Mouse (Mus musculus): ENCODE results near the gene Irf6. TPM values are rescaled to one million over a fixed set of nuclear protein-coding genes. Genes with fewer than 3 reads are reported as not detected.

Irf6 gene
- polyA plus RNA-seq (2011; ENCODE audit: insufficient read length, low read depth, missing spikeins) = 0.32 and 1.3 TPM in 2 replicates

GRCm38 (mm10) chr1:193152872-193153271, at the start of gene Irf6:
Irf6 (plus strand) TSS chr1:193153111.
- no peak within 1 kb of the TSS for H3K27ac ChIP-seq (ENCODE audit: insufficient read depth, low read length)
- TF ChIP-seq POLR2A (IDR thresholded peaks at IDR 0.05; ENCODE audit: low read depth, low read length) = no peak
- no peak for TF ChIP-seq CTCF (IDR thresholded peaks at IDR 0.05; ENCODE audit: borderline replicate concordance, insufficient read depth, low read length)
- H3K4me1 ChIP-seq (ENCODE audit: control insufficient read depth, insufficient read depth, low read length) = 0 out of 2 replicates have a peak, but pooled peaks cover 3% of the 10 kb centered on the region
- no peak within 1 kb of the TSS for H3K4me3 ChIP-seq (ENCODE audit: insufficient read depth, low read length)

DNA sequence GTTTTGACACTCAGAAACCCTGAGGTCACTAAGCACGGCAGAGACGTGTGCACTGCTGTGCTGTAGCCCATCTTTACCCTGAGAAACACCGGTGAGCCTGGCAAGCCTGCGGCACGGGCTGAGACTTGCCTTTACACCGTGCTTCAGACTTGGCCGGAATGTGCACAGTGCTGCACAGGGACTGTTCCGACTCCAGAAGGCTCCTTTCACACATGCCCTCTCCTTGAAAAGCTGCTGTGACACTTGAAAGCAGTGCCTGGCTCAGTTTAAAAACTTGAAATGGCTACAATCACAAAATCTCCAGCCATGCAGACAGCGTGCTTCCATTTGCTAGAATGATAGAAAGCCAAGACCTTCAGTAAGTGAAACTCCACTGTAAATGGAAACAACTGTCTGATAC, 40.8 kb upstream of the Irf6 start:
- Histone ChIP-seq H3K4me3 (ENCODE audit: insufficient read depth, low read length) (no peak overlapping the region), H3K4me1 (ENCODE audit: control insufficient read depth, insufficient read depth, low read length) (no peaks in the 10 kb centered on the region), H3K27ac (ENCODE audit: insufficient read depth, low read length) (no peak overlapping the region)
- TF ChIP-seq CTCF (IDR thresholded peaks at IDR 0.05; ENCODE audit: borderline replicate concordance, insufficient read depth, low read length) (no peak), POLR2A (IDR thresholded peaks at IDR 0.05; ENCODE audit: low read depth, low read length) (no peak)

GRCm38 (mm10) chr1:193122793-193123192, 30.1 kb upstream of the Irf6 start:
- TF ChIP-seq POLR2A (IDR thresholded peaks at IDR 0.05; ENCODE audit: low read depth, low read length) (no peak), CTCF (IDR thresholded peaks at IDR 0.05; ENCODE audit: borderline replicate concordance, insufficient read depth, low read length) (no peak)
- Histone ChIP-seq H3K27ac (ENCODE audit: insufficient read depth, low read length) (no peak overlapping the region), H3K4me1 (ENCODE audit: control insufficient read depth, insufficient read depth, low read length) (no peaks in the 10 kb centered on the region; the same call in 1 of the 2 replicates), H3K4me3 (ENCODE audit: insufficient read depth, low read length) (no peak overlapping the region)

DNA sequence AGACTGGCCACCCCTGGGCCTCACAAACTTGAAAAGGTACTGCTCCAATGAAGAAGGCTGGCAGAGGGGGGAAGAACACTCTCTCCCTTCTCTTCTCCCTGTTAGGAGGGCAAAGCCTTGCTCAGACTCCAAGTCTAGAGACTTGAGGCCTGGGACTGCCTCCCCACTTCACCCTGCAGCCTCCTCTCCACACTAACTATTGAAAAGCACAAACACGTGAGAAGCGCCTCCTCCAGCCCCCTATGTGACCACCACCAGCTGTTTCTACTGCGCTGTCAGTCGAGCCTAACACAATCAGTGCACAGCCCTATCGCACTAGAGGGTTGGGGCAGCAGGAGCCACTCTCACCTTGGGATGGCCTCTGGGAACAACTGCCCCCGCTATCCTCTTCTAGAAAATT, 29.6 kb upstream of the Irf6 start:
- TF ChIP-seq CTCF (IDR thresholded peaks at IDR 0.05; ENCODE audit: borderline replicate concordance, insufficient read depth, low read length) = no peak
- no peak for TF ChIP-seq POLR2A (IDR thresholded peaks at IDR 0.05; ENCODE audit: low read depth, low read length)
- H3K27ac ChIP-seq (ENCODE audit: insufficient read depth, low read length) = no peak overlapping the region
- no peak overlapping the region for H3K4me3 ChIP-seq (ENCODE audit: insufficient read depth, low read length)
- H3K4me1 ChIP-seq (ENCODE audit: control insufficient read depth, insufficient read depth, low read length) = no peaks in the 10 kb centered on the region; the same call in 1 of the 2 replicates

DNA sequence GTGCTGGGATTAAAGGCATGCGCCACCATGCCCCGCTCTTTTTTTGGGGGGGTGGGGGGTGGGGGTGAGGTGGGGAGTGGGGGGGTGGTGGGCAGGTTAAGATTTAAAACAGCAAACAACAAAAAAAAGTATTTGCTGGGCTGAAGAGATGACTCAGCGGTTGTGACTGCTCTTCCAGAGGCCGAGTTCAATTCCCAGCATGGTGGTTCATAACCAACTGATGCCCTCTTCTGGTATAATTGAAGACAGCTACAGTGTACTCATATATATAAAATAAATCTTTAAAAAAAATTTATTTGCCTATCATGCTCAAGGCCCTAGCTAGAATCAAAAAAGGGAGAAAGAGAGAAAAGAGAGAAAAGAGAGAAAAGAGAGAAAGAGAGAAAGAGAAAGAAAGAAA, 27.1 kb upstream of the Irf6 start:
- H3K27ac ChIP-seq (ENCODE audit: insufficient read depth, low read length) = no peak overlapping the region
- TF ChIP-seq CTCF (IDR thresholded peaks at IDR 0.05; ENCODE audit: borderline replicate concordance, insufficient read depth, low read length) = no peak
- TF ChIP-seq POLR2A (IDR thresholded peaks at IDR 0.05; ENCODE audit: low read depth, low read length) = no peak
- peaks cover 2% of the 10 kb centered on the region for H3K4me1 ChIP-seq (ENCODE audit: control insufficient read depth, insufficient read depth, low read length)
- no peak overlapping the region for H3K4me3 ChIP-seq (ENCODE audit: insufficient read depth, low read length)

DNA sequence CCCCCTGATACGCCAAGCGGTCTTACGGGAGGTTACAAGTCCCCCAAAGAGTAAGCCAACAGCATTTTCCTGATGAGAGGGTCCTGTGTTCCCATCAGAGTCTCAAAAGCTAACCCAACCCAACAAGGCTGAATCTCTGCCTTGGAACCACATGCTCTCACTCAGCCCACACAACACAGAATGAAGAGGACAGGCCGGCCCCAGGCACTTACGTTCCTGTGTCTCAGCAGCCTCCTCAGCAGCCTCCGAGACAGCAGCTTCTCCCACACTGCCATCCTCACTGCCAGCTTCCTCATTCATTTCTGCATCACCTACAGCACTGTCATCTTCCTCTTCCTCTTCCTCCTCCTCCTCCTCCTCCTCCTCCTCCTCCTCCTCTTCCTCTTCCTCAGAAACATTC, 24.9 kb upstream of the Irf6 start:
- Histone ChIP-seq H3K4me3 (ENCODE audit: insufficient read depth, low read length) (no peak overlapping the region), H3K27ac (ENCODE audit: insufficient read depth, low read length) (no peak overlapping the region), H3K4me1 (ENCODE audit: control insufficient read depth, insufficient read depth, low read length) (peaks cover 2% of the 10 kb centered on the region)
- TF ChIP-seq POLR2A (IDR thresholded peaks at IDR 0.05; ENCODE audit: low read depth, low read length) = no peak
- no peak for TF ChIP-seq CTCF (IDR thresholded peaks at IDR 0.05; ENCODE audit: borderline replicate concordance, insufficient read depth, low read length)

- TF ChIP-seq CTCF (IDR thresholded peaks at IDR 0.05; ENCODE audit: borderline replicate concordance, insufficient read depth, low read length) (no peak), POLR2A (IDR thresholded peaks at IDR 0.05; ENCODE audit: low read depth, low read length) (no peak)
- peaks cover 2% of the 10 kb centered on the region for H3K4me1 ChIP-seq (ENCODE audit: control insufficient read depth, insufficient read depth, low read length)
- peak overlapping the region; percentile 77 for H3K4me3 ChIP-seq (ENCODE audit: insufficient read depth, low read length)
- H3K27ac ChIP-seq (ENCODE audit: insufficient read depth, low read length) = no peak overlapping the region
Measured at GRCm38 (mm10) chr1:193129321-193129720, 23.6 kb upstream of the Irf6 start.

DNA sequence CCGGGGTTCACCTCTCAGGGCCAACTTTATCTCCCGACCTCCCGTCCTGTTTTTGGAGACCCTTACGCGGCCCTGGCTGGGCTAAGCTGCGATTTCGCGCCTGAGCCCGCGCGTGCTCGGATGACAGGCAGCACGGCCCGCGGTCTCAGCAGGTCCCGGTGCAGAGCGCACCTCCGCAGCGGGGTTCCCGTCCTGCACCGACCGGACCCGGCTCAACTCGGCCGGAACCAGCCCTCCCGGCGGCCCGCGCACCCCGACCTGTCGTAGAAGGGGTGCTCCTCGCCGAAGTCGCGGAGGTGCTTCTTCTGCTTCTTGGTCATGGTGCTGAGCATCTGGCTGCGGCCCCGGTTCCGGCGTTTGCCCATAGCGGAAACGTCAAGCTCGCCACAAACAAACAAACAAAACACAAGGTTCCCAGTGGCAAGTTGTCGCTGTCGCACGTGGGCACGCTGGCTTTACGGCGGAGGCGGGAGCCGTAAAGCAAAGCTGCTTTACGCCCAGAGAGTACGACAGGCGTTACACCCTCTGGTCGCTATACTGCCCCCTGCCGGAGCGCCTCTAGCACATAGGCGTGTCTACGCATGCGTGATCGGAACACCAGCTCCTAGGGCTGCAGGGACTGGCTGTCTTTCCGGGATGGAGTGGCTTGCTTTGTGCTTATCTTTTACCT, 23.0 kb upstream of the Irf6 start, which contains the start of gene Diexf:
Gene Diexf, minus strand, starts transcription at position 487 of the 670 bp plus-strand sequence.
- Histone ChIP-seq H3K27ac (ENCODE audit: insufficient read depth, low read length) (no peak within 1 kb of the TSS; the same call in 1 of the 2 replicates), H3K4me3 (ENCODE audit: insufficient read depth, low read length) (peak within 1 kb of the TSS; percentile 77)
- TF ChIP-seq POLR2A (IDR thresholded peaks at IDR 0.05; ENCODE audit: low read depth, low read length) (peak; percentile 92), CTCF (IDR thresholded peaks at IDR 0.05; ENCODE audit: borderline replicate concordance, insufficient read depth, low read length) (peak; percentile 86)

DNA sequence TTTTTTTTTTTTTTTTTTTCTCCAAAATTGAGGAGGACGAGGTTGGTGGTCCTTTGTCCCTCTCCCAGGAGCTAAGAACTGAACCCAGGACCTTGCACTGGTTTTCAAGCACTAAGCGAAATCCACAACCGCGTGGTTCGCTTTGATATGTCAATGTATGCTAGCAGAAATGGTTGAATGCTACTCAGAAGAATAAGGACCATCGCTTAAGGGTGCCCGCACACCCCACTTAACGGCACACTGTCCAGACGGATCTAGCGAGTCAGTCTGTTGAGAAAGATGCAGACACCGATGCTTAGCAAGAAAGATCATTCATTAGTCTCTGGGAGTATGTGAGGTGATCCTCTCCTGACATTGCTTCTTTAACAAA, 22.5 kb upstream of the Irf6 start:
- Histone ChIP-seq H3K4me1 (ENCODE audit: control insufficient read depth, insufficient read depth, low read length) (peaks cover 2% of the 10 kb centered on the region; the same call in 1 of the 2 replicates), H3K27ac (ENCODE audit: insufficient read depth, low read length) (no peak overlapping the region; the same call in 1 of the 2 replicates), H3K4me3 (ENCODE audit: insufficient read depth, low read length) (peak overlapping the region; percentile 14; the same call in 1 of the 2 replicates)
- no peak for TF ChIP-seq POLR2A (IDR thresholded peaks at IDR 0.05; ENCODE audit: low read depth, low read length)
- no peak for TF ChIP-seq CTCF (IDR thresholded peaks at IDR 0.05; ENCODE audit: borderline replicate concordance, insufficient read depth, low read length)

More for the DNA sequence above, 23.0 kb upstream of the Irf6 start, which contains the start of gene Diexf:
- peaks cover 2% of the 10 kb centered on the region; the same call in 1 of the 2 replicates for H3K4me1 ChIP-seq (ENCODE audit: control insufficient read depth, insufficient read depth, low read length)

DNA sequence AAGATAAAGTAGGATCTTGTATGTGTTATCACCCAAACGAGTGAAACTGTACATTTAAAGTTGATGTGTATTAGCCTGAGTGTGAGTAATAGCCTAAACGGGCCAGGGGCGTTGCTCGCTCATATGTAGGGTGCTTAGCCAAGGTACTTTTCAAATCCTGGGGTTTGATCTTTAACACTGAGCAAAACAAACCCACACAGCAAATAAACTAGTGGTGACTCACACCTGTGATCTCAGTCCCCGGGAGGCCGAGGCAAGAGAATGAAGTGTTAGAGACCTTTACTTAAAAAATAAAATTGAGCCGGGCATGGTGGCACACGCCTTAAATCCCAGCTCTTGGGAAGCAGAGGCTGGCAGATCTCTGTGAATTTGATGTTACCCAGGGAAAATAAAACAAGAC, 22.1 kb upstream of the Irf6 start:
- TF ChIP-seq POLR2A (IDR thresholded peaks at IDR 0.05; ENCODE audit: low read depth, low read length) = no peak
- TF ChIP-seq CTCF (IDR thresholded peaks at IDR 0.05; ENCODE audit: borderline replicate concordance, insufficient read depth, low read length) = no peak
- Histone ChIP-seq H3K4me1 (ENCODE audit: control insufficient read depth, insufficient read depth, low read length) (peaks cover 2% of the 10 kb centered on the region; the same call in 1 of the 2 replicates), H3K27ac (ENCODE audit: insufficient read depth, low read length) (no peak overlapping the region; the same call in 1 of the 2 replicates), H3K4me3 (ENCODE audit: insufficient read depth, low read length) (no peak overlapping the region)

Data from embryonic fibroblast, embryonic 13.5 days (primary cell).